Mouse (Mus musculus) MEL (cell line): ENCODE measurements around the gene Tnpo1. TPM values are rescaled to one million over a fixed set of nuclear protein-coding genes. Genes with fewer than 3 reads are reported as not detected.

Experiments used
- DNase-seq: peaks from one replicate; pipeline ENCODE4 v3.0.0; 2011; ENCODE audit warnings: low read depth, low spot score
- H3K27ac ChIP-seq: 2 replicates; pipeline ENCODE4 v1.5.1; 2012; ENCODE audit warnings: low read depth, mild to moderate bottlenecking, control low read depth, low read length, moderate library complexity; ENCODE audit not compliant: control insufficient read depth
- H3K27me3 ChIP-seq, 2 experiments: fragments of 150-350 bp in 1 of 2; sonication (generic) in 1 of 2; 2 replicates each; pipeline ENCODE4 v1.6.1; 2012; ENCODE audit warnings: low read length in 2 of 2, mild to moderate bottlenecking in 2 of 2, improper control_type of control experiment in 1 of 2, moderate library complexity in 1 of 2; ENCODE audit not compliant: insufficient read depth in 2 of 2, control insufficient read depth in 1 of 2
- H3K36me3 ChIP-seq, 2 experiments: 2 replicates each; pipeline ENCODE4 v1.6.1; 2012 to 2014; ENCODE audit warnings: low read length in 2 of 2, improper control_type of control experiment in 1 of 2, inconsistent platforms in 1 of 2, mild to moderate bottlenecking in 1 of 2; ENCODE audit not compliant: insufficient read depth in 2 of 2, control insufficient read depth in 1 of 2
- H3K4me1 ChIP-seq, 2 experiments: fragments of 150-350 bp in 1 of 2; sonication (generic) in 1 of 2; 2 replicates each; pipeline ENCODE4 v1.6.1; 2012; ENCODE audit warnings: low read length in 2 of 2, improper control_type of control experiment in 1 of 2, mild to moderate bottlenecking in 1 of 2; ENCODE audit not compliant: insufficient read depth in 2 of 2, control insufficient read depth in 1 of 2
- H3K4me3 ChIP-seq, 2 experiments: fragments of 150-350 bp in 1 of 2; sonication (generic) in 1 of 2; 2 replicates each; pipeline ENCODE4 v1.5.1; 2012; ENCODE audit warnings: low read depth in 2 of 2, low read length in 2 of 2, mild to moderate bottlenecking in 2 of 2, moderate library complexity in 2 of 2, control low read depth in 1 of 2, improper control_type of control experiment in 1 of 2; ENCODE audit not compliant: control insufficient read depth in 1 of 2, insufficient read depth in 1 of 2
- H3K79me2 ChIP-seq: 2 replicates; pipeline ENCODE4 v1.6.1; 2012; ENCODE audit warnings: mild to moderate bottlenecking, low read length, moderate library complexity; ENCODE audit not compliant: control insufficient read depth, poor library complexity, insufficient read depth
- H3K9ac ChIP-seq: 2 replicates; pipeline ENCODE4 v1.6.1; 2012; ENCODE audit warnings: low read depth, mild to moderate bottlenecking, control low read depth, low read length, moderate library complexity; ENCODE audit not compliant: control insufficient read depth, poor library complexity, severe bottlenecking
- H3K9me3 ChIP-seq: fragments of 150-350 bp; sonication (generic); replicated peaks from 2 replicates; pipeline ENCODE4 v1.6.1; 2012; ENCODE audit warnings: mild to moderate bottlenecking, low read length, improper control_type of control experiment, moderate library complexity; ENCODE audit not compliant: insufficient read depth
- BHLHE40 ChIP-seq: IDR thresholded peaks from 2 replicates; pipeline ENCODE4 v1.6.1; 2012; ENCODE audit warnings: low read depth, mild to moderate bottlenecking, inconsistent platforms, low read length, improper control_type of control experiment, borderline replicate concordance
- CHD2 ChIP-seq: IDR thresholded peaks from 2 replicates; pipeline ENCODE4 v1.6.1; 2011; ENCODE audit warnings: low read length, improper control_type of control experiment
- CTCF ChIP-seq, 3 experiments: IDR thresholded peaks in 2 of 3; conservative IDR thresholded peaks in 1 of 3; 2 replicates each; pipeline ENCODE4 v1.5.1; 2011 to 2012; ENCODE audit warnings: low read length in 3 of 3, low read depth in 2 of 3, mild to moderate bottlenecking in 2 of 3, improper control_type of control experiment in 1 of 3, inconsistent platforms in 1 of 3, mixed read lengths in 1 of 3, moderate library complexity in 1 of 3; ENCODE audit not compliant: control insufficient read depth in 1 of 3, insufficient read depth in 1 of 3, poor library complexity in 1 of 3, severe bottlenecking in 1 of 3
- ELF1 ChIP-seq: IDR thresholded peaks from 2 replicates; pipeline ENCODE4 v1.6.1; 2014; ENCODE audit warnings: low read depth, mild to moderate bottlenecking, inconsistent platforms, low read length, improper control_type of control experiment, moderate library complexity
- EP300 ChIP-seq, 2 experiments: IDR thresholded peaks; 2 replicates each; pipeline ENCODE4 v1.6.1; 2011; ENCODE audit warnings: improper control_type of control experiment in 2 of 2, low read length in 2 of 2, low read depth in 1 of 2, mild to moderate bottlenecking in 1 of 2
- ETS1 ChIP-seq: IDR thresholded peaks from 2 replicates; pipeline ENCODE4 v1.6.1; 2012; ENCODE audit warnings: low read depth, mild to moderate bottlenecking, inconsistent platforms, low read length, improper control_type of control experiment, moderate library complexity
- GATA1 ChIP-seq: IDR thresholded peaks from 2 replicates; pipeline ENCODE4 v1.6.1; 2011; ENCODE audit warnings: low read depth, low read length, improper control_type of control experiment
- HCFC1 ChIP-seq: IDR thresholded peaks from 2 replicates; pipeline ENCODE4 v1.6.1; 2012; ENCODE audit warnings: low read depth, mild to moderate bottlenecking, inconsistent platforms, low read length, improper control_type of control experiment, moderate library complexity
- KAT2A ChIP-seq: conservative IDR thresholded peaks from 2 replicates; pipeline ENCODE4 v1.6.1; 2012; ENCODE audit warnings: low read depth, low read length, improper control_type of control experiment, inconsistent platforms
- MAFK ChIP-seq: IDR thresholded peaks from 2 replicates; pipeline ENCODE4 v1.6.1; 2011; ENCODE audit warnings: low read depth, mild to moderate bottlenecking, low read length, improper control_type of control experiment, borderline replicate concordance
- MAX ChIP-seq: IDR thresholded peaks from 2 replicates; pipeline ENCODE4 v1.6.1; 2011; ENCODE audit warnings: low read length, improper control_type of control experiment
- MAZ ChIP-seq: IDR thresholded peaks from 2 replicates; pipeline ENCODE4 v1.6.1; 2012; ENCODE audit warnings: low read depth, mild to moderate bottlenecking, inconsistent platforms, low read length, improper control_type of control experiment
- MXI1 ChIP-seq: IDR thresholded peaks from 2 replicates; pipeline ENCODE4 v1.6.1; 2011; ENCODE audit warnings: mild to moderate bottlenecking, low read depth, low read length, improper control_type of control experiment
- MYB ChIP-seq: IDR thresholded peaks from 2 replicates; pipeline ENCODE4 v1.6.1; 2011; ENCODE audit warnings: mild to moderate bottlenecking, low read depth, low read length, improper control_type of control experiment
- MYC ChIP-seq: IDR thresholded peaks from 2 replicates; pipeline ENCODE4 v1.6.1; 2011; ENCODE audit warnings: low read depth, mild to moderate bottlenecking, low read length, improper control_type of control experiment, moderate library complexity
- NELFE ChIP-seq: IDR thresholded peaks from 2 replicates; pipeline ENCODE4 v1.6.1; 2011; ENCODE audit warnings: low read depth, low read length, improper control_type of control experiment
- POLR2A ChIP-seq, 2 experiments: IDR thresholded peaks; 2 replicates each; pipeline ENCODE4 v1.6.1; 2011 to 2012; ENCODE audit warnings: low read length in 2 of 2, mild to moderate bottlenecking in 2 of 2, control low read depth in 1 of 2, improper control_type of control experiment in 1 of 2, low read depth in 1 of 2, moderate library complexity in 1 of 2; ENCODE audit not compliant: control insufficient read depth in 1 of 2, insufficient read depth in 1 of 2, poor library complexity in 1 of 2
- SIN3A ChIP-seq: IDR thresholded peaks from 2 replicates; pipeline ENCODE4 v1.6.1; 2012; ENCODE audit warnings: low read length, improper control_type of control experiment, inconsistent platforms
- SMC3 ChIP-seq: IDR thresholded peaks from 2 replicates; pipeline ENCODE4 v1.6.1; 2011; ENCODE audit warnings: low read depth, low read length, improper control_type of control experiment
- TBP ChIP-seq: IDR thresholded peaks from 2 replicates; pipeline ENCODE4 v1.8.0; 2011; ENCODE audit warnings: low read depth, low read length, improper control_type of control experiment
- TCF12 ChIP-seq: IDR thresholded peaks from 2 replicates; pipeline ENCODE4 v1.6.1; 2014; ENCODE audit warnings: low read depth, mild to moderate bottlenecking, inconsistent platforms, low read length, improper control_type of control experiment, moderate library complexity
- UBTF ChIP-seq: IDR thresholded peaks from 2 replicates; pipeline ENCODE4 v1.6.1; 2012; ENCODE audit warnings: low read depth, mild to moderate bottlenecking, inconsistent platforms, low read length, improper control_type of control experiment, moderate library complexity, borderline replicate concordance; ENCODE audit not compliant: insufficient read depth
- USF1 ChIP-seq: IDR thresholded peaks from 2 replicates; pipeline ENCODE4 v1.6.1; 2014; ENCODE audit warnings: low read depth, mild to moderate bottlenecking, inconsistent platforms, low read length, improper control_type of control experiment, moderate library complexity
- USF2 ChIP-seq, 2 experiments: IDR thresholded peaks; 2 replicates each; pipeline ENCODE4 v1.6.1; 2011 to 2012; ENCODE audit warnings: improper control_type of control experiment in 2 of 2, low read length in 2 of 2, borderline replicate concordance in 1 of 2, inconsistent platforms in 1 of 2, low read depth in 1 of 2, mild to moderate bottlenecking in 1 of 2; ENCODE audit not compliant: insufficient read depth in 1 of 2
- ZC3H11A ChIP-seq: IDR thresholded peaks from 2 replicates; pipeline ENCODE4 v1.6.1; 2012; ENCODE audit warnings: low read depth, mild to moderate bottlenecking, inconsistent platforms, low read length, improper control_type of control experiment
- ZNF384 ChIP-seq: IDR thresholded peaks from 2 replicates; pipeline ENCODE4 v1.6.1; 2012; ENCODE audit warnings: low read depth, mild to moderate bottlenecking, inconsistent platforms, low read length, improper control_type of control experiment
- polyA plus RNA-seq, 2 experiments: library from polyadenylated mRNA; stranded (reverse) in 1 of 2; unstranded in 1 of 2; fragments of >175 nt in 1 of 2; fragments of >200 nt in 1 of 2; gene quantifications; 2 replicates each; pipeline versions ENCODE4 v1.2.1 to v1.2.4; 2012; ENCODE audit warnings: low replicate concordance in 2 of 2, low read depth in 1 of 2; ENCODE audit not compliant: insufficient read length in 2 of 2, insufficient read depth in 1 of 2, missing spikeins in 1 of 2
- total RNA-seq: library from RNA; depleted of rRNA; stranded (reverse); fragments of 300-350 nt; gene quantifications from 2 replicates; pipeline ENCODE4 v1.2.3, GENCODE M21; 2012

The Tnpo1 gene
- total and polyA plus RNA-seq, 3 experiments = 48.0 to 123 (median 89.6) TPM

DNA sequence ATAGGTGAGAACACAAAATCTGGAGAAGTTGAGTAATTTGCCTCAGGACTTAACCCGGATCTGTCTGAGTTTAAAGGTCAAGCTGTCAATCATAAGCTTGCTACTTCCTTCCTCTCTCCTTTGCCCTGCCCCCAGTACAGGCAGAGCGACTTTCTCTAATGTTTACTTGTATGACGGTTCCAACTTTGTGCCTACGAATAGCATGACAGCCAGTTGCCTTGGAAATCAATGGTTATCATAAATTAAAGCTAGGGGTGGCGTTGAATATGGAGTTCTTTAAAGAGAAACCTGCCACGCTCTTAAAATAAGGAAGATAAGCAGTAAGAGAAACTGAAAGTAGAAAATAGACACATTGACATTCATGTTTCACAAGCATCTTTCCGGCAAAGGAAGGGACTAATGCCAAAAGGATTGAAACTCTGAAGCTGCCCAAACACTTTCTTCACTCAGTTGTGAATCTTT lies 18.5 kb upstream of the Tnpo1 start:
- H3K9me3 ChIP-seq = no peaks in the 10 kb centered on the region
- TF ChIP-seq ETS1 = peak; percentile 70
- no peak for TF ChIP-seq USF1
- no peak for TF ChIP-seq UBTF
- peak; percentile 54; the same call in 1 of the 2 replicates for TF ChIP-seq ELF1
- TF ChIP-seq ZC3H11A = no peak
- TF ChIP-seq TCF12 = no peak
- peak in 1 of 2 experiments; percentile 27; a peak in 1 of 4 replicates for TF ChIP-seq EP300 (IDR thresholded peaks at IDR 0.05; ENCODE audit: low read depth in 1 of 2, low read length in 2 of 2)
- no peak for TF ChIP-seq GATA1
- TF ChIP-seq CHD2 = peak; percentile 21; the same call in 1 of the 2 replicates
- TF ChIP-seq KAT2A = no peak; the same call in 1 of the 2 replicates
- TF ChIP-seq MYC = 0 out of 2 replicates have a peak, but pooled peaks have one; percentile 39
- peak in 1 of 2 experiments; percentile 52; a peak in 2 of 4 replicates for TF ChIP-seq POLR2A (IDR thresholded peaks at IDR 0.05; ENCODE audit: control insufficient read depth in 1 of 2, insufficient read depth in 1 of 2, low read depth in 1 of 2, low read length in 2 of 2, poor library complexity in 1 of 2)
- peak; percentile 41; the same call in 1 of the 2 replicates for TF ChIP-seq TBP
- peak; percentile 68; the same call in 1 of the 2 replicates for TF ChIP-seq MXI1
- peak; percentile 78 for TF ChIP-seq HCFC1
- TF ChIP-seq SIN3A = peak; percentile 65; the same call in 1 of the 2 replicates
- TF ChIP-seq SMC3 = no peak
- no peaks in the 10 kb centered on the region for H3K79me2 ChIP-seq
- H3K27me3 ChIP-seq = no peaks in the 10 kb centered on the region; a peak in 1 of 4 replicates
- H3K9ac ChIP-seq = peak overlapping the region; percentile 66
- peak overlapping the region; percentile 56 for H3K27ac ChIP-seq
- no peaks in the 10 kb centered on the region for H3K36me3 ChIP-seq
- DNase-seq = peak; percentile 79
- peak overlapping the region; percentile 58 to 95 for H3K4me3 ChIP-seq
- peaks cover 0 to 3% of the 10 kb centered on the region in 2 experiments; a peak in 1 of 4 replicates for H3K4me1 ChIP-seq

DNA sequence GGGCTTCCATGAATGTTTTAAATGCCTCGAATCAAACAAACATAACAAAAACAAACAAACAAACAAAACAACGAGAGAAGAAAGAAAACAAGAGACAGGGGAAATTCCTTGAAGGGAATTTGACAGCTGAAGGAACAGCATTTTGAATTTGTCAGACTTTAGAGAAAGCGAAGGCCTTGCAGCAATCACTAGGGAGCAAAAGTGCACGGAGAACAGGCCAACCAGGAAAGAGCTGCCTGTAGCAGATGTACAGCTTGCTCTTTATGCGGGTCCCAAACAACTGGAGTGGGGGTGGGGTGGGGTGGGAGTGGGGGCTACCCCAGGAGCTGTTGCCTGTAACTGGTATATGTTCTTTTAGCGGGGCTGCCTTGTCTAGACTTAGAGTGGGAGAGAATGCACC lies 16.2 kb upstream of the Tnpo1 start:
- no peaks in the 10 kb centered on the region for H3K9me3 ChIP-seq
- no peak overlapping the region for H3K9ac ChIP-seq

More for the DNA sequence above, 16.2 kb upstream of the Tnpo1 start:
- Histone ChIP-seq H3K4me3 (no peak overlapping the region), H3K36me3 (no peaks in the 10 kb centered on the region), H3K79me2 (no peaks in the 10 kb centered on the region), H3K27me3 (no peaks in the 10 kb centered on the region; a peak in 1 of 4 replicates), H3K4me1 (peaks cover 0 to 3% of the 10 kb centered on the region in 2 experiments; a peak in 1 of 4 replicates), H3K27ac (no peak overlapping the region)
- TF ChIP-seq SIN3A (no peak), ZNF384 (no peak), USF1 (no peak), MAFK (no peak), USF2 (IDR thresholded peaks at IDR 0.05; ENCODE audit: borderline replicate concordance in 1 of 2, insufficient read depth in 1 of 2, low read depth in 1 of 2, low read length in 2 of 2) (no peak), KAT2A (no peak), NELFE (no peak), EP300 (IDR thresholded peaks at IDR 0.05; ENCODE audit: low read depth in 1 of 2, low read length in 2 of 2) (no peak), CHD2 (no peak), CTCF (IDR thresholded peaks at IDR 0.05 in 2 of 3, conservative IDR thresholded peaks at IDR 0.05 in 1 of 3; ENCODE audit: control insufficient read depth in 1 of 3, insufficient read depth in 1 of 3, low read depth in 2 of 3, low read length in 3 of 3, poor library complexity in 1 of 3, severe bottlenecking in 1 of 3) (no peak), BHLHE40 (no peak), MAX (no peak), MAZ (no peak), MYB (no peak)
- no peak for DNase-seq
